Mouse (Mus musculus) brain, embryonic 14.5 days (tissue): Measurements from ENCODE around the gene Stmn3.

Experiments
- CTCF ChIP-seq: fragments of 200-500 bp; IDR thresholded peaks from 2 replicates; pipeline ENCODE4 v1.5.1; 2012; ENCODE audit warnings: inconsistent platforms, mild to moderate bottlenecking, moderate library complexity, borderline replicate concordance; ENCODE audit not compliant: insufficient read depth, insufficient read length; ENCODE audit errors: extremely low read depth
- POLR2A ChIP-seq: fragments of 200-500 bp; IDR thresholded peaks from 2 replicates; pipeline ENCODE4 v1.6.1; 2012; ENCODE audit warnings: mild to moderate bottlenecking, inconsistent platforms, borderline replicate concordance; ENCODE audit not compliant: poor library complexity, insufficient read depth, insufficient read length, severe bottlenecking; ENCODE audit errors: extremely low read depth

DNA sequence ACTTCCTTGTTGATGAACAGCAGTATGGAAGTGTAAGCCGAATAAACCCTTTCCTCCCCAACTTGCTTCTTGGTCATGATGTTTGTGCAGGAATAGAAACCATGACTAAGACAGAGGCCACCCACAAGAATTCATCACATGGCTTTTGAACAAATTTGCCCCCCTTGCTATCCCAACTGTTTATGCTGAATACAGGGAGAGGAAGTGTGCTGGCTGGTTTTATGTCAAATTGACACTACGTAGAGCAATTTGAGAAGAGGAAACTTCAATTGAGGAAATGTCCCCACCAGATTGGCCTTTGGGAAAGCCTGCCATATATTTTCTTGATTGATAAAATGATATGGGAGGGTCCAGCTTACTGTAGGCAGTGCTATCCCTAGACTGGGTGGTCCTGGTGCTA is 40.5 kb downstream of the Stmn3 start:
- TF ChIP-seq CTCF: no peak
- no peak for TF ChIP-seq POLR2A
